Mouse (Mus musculus) left cerebral cortex, postnatal 25 days (tissue): ENCODE results near the gene Olfr844. TPM values are rescaled to one million over a fixed set of nuclear protein-coding genes. Genes with fewer than 3 reads are reported as not detected.

Experiments
- DNase-seq, 2 experiments: peaks; one replicate each; pipeline ENCODE4 v3.0.0; 2022; ENCODE audit warnings: low spot score in 2 of 2, mixed read lengths in 1 of 2
- intact Hi-C: fragments of 180-260 bp; cut with DNase I; formaldehyde crosslinking; loops from one replicate; pipeline ENCODE4 v1.15.1; 2025
- total RNA-seq, 2 experiments: library from RNA; stranded (reverse); gene quantifications; 2 replicates each; pipeline ENCODE4 v1.2.3; 2021

The Olfr844 gene
- total RNA-seq = not detected

DNA sequence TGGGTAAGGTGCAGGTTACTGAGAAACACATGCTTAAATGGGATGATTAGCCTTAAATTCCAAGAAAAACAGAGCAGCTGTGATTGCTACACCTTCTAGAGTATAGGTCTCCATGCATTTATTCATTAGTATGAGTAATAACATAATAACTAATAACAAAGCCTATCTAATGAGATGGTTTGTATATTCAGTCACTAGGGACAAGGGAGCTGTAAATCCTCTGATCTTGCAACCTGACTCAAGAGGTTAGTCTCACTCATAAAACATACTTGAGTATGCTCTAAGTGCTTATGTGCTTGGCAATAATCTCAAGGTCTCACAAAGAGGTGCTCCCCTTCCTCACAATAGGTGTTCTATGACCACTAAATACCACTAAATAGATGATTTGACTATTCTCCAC lies at the start of gene Olfr844:
Gene Olfr844, plus strand, starts transcription at position 301 of the 400 bp plus-strand sequence.
- intact Hi-C loops = no loop called here
- DNase-seq = no peak

GRCm38 (mm10) chr9:19336157-19336556 lies 20.0 kb downstream of the Olfr844 start, which contains the start of gene Olfr845:
Olfr845 (plus strand) TSS chr9:19336457.
- intact Hi-C loops = no loop called here
- DNase-seq = no peak

- intact Hi-C loops = no loop called here
- no peak for DNase-seq
Measured at GRCm38 (mm10) chr9:19363905-19364304, 47.8 kb downstream of the Olfr844 start, which contains the start of gene Olfr846. Olfr846 (minus strand) TSS chr9:19364005.

Other genes with a start within 250 kb of the Olfr844 start
- not detected for gene Olfr836, start 196.0 kb upstream of the Olfr844 start, total RNA-seq
- gene Olfr837, start 180.0 kb upstream of the Olfr844 start, total RNA-seq = not detected
- gene Olfr839-ps1, start 139.0 kb upstream of the Olfr844 start, total RNA-seq = under 1 TPM; 0.05 to 0.14 TPM
- not detected for gene Olfr843, start 64.4 kb upstream of the Olfr844 start, total RNA-seq
- not detected for gene Olfr845, start 20.1 kb downstream of the Olfr844 start, total RNA-seq
- gene Olfr846, start 47.7 kb downstream of the Olfr844 start, total RNA-seq = not detected
- gene Olfr847, start 62.3 kb downstream of the Olfr844 start, total RNA-seq = not detected
- gene Olfr849, start 123.9 kb downstream of the Olfr844 start, total RNA-seq = not detected
- not detected for gene Olfr850, start 161.9 kb downstream of the Olfr844 start, total RNA-seq
- gene Olfr851, start 176.9 kb downstream of the Olfr844 start, total RNA-seq = not detected
- gene Olfr853, start 224.7 kb downstream of the Olfr844 start, total RNA-seq = not detected